Mouse (Mus musculus): Measurements from ENCODE around the gene AF366264.

- TF ChIP-seq CTCF (IDR thresholded peaks at IDR 0.05; ENCODE audit: low read depth) (peak; percentile 97), EP300 (IDR thresholded peaks at IDR 0.05; ENCODE audit: low read depth) (peak; percentile 47; the same call in 1 of the 2 replicates)
These were observed 52.4 kb downstream of the AF366264 start for GRCm38 (mm10) chr8:13785764-13786299.

Measured in liver, embryonic 14.5 days (tissue).